Mouse (Mus musculus) fibroblast of lung, adult 2 months (primary cell): ENCODE measurements around the gene Zbtb43.

Source experiments
- DNase-seq: peaks from one replicate; pipeline ENCODE4 v3.0.0-alpha.2; 2011; ENCODE audit warnings: low read depth

Zbtb43 gene

DNA sequence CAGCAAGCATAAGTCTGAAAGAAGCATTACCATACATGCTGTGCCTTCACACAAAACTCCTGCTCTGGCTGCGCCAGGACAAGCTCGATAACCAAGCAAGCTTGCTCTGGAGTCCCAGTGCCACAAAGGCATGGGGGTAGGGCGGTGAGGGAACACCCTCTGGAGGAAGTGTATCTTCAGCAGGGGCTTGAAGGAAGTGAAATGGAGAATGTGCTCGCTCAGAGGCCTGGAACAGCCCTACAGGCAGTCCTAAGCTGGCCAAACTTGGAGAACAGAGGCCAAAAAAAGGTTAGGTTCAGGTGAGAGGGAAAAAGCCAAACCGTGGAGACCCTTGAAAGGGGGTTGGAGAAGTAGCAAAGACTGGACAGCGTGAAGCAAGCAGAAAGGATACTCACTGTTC lies 39.0 kb downstream of the Zbtb43 start:
- DNase-seq: no peak

DNA sequence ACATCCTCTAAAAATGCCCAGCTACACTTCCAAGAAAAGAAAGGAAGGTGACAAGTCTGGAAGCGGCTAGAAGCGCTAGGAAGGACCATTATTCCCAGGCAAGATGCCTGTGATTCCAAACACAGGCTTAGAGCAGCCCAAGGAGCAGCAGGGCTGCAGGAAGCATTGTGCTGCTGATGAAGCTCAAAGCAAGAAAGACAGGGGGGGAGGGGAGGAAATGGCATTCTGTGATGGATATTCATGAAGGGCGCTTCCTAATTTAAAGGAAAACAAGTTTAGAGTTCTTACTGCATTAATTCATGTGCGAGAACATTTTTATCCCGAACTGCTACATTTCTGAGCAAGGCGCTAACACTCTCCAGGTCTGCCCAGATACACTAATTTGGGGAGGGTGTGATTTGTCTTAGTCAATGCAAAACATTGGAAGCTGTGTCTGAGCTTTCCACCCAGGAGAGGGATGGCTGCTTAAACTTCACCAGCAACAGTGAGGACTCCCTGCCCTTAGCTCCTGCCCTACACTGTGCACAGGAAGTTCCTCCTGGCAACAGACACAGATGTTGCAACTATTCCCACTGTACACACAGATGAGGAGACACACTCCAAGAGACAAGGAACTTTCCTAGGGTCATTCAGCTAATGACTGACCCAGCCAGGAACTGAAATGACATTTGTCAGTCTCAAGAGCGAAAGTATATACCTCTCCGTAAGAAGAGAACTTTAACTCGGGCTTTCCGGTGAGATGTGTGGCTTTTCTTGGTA lies 41.5 kb downstream of the Zbtb43 start:
- no peak for DNase-seq

DNA sequence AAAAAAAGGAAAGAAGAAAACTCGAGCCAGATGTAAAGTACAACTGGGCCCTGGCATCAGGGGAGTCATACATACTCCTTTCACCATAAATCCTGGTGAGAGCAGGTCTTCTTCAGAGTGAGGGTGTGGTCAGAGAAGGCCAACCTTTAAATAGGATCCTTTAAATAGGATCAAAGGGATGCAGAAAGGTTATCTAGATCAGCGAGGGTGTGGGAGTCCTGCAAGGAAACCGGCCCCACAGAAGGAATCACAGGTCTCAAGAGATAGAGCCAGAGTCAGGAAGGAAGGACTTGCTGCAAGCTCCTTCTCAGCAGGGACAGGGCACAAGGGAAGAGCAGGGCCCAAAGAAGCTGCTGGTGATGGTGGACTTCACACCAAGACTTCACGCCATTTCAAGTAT lies 50.9 kb downstream of the Zbtb43 start:
- DNase-seq: no peak

DNA sequence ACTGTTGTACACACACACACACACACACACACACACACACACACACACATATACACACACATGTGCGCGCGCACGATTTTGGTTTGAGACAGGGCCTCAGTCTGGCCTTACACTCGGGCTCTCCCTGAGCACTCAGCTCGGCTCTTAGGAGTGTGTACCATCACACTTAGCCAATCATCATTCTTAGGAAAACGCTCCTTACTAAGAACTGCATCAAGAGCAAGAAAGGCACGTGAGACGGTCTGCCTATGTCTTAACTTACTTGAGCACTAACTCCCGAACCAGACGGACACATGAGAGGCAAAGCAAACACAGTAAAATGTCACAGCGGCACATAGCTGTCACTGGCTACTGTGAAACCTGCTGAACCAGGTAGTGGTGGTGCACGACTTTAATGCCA lies 54.3 kb downstream of the Zbtb43 start:
- no peak for DNase-seq

DNA sequence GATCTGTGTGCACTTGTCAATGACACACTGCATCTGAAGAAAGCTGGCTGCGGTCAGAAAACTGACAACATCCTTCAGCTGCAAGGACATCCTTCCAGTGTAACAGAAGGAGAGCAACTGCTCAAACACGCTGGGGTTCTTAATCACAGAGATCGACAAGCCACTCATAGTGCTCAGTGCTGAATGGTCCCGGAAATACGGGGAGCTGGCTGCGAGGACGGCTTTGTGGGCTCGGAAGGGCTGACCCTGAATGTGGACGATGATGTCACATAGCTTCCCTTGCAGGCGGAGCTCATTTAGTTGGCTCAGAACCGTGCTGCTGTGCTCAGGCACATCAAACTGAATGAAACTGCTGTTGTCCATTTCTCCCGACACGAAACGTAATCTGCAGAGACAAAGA lies 56.2 kb downstream of the Zbtb43 start:
- no peak for DNase-seq

DNA sequence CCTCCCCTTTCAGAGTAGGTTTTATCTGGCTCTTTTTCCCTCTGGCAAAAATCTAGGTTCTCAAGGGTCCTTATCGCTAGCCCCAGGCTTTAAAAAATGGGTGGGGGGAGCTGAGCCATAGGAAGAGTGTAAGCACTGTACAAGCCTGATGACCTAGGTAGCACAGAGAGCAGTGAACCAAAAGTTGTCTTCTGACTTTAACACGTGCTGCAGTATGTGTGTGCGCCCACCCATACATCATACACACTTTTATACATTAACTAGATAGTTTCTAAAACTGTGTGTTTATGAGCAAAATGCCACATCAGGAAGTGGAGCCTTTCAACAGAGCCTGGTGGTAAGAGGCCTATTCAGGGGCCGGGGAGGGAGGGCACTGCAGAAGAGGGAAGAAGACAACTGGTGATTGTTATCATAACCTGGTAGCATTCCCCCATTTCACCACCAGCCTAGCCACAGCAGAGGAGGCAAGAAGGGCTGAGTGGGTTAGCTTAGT lies 64.8 kb downstream of the Zbtb43 start:
- no peak for DNase-seq

DNA sequence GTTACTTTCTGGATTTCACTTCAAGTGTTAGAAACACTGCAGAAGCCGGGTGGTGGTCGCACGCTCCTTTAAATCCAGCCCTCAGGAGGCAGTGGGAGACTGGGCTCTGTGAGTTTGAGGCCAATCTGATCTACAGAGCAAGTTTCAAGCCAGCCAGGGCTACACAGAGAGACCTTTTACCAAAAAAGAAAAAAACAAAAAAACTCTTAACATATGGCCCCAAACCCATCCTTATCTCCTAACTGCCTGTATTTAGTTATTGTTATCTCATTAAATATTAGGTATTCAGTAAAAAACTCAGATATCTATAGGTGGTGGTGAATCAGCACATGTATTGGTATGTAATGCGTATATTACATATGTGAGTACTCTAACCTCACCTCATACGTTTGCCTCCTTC lies 65.7 kb downstream of the Zbtb43 start:
- DNase-seq: no peak

DNA sequence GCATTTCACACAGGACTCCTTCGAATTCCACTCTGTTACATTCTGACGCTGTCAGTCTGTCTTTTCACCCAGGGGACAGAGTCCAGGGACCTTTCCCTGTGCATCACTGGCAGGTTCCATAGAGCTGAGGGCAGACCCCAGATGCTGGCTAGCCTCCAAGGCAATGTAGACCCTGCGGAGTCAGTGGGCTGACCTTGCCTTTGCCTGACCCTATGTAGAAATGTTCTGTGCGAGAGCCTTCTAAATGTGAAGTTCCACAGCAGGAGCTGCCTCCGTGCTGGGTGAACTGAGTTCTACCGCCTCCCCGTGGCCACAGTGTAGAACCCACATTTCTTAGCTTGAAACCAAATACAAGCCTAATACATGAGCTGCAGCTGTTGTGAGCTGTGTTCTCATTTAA lies 66.1 kb downstream of the Zbtb43 start:
- DNase-seq: peak; percentile 23

DNA sequence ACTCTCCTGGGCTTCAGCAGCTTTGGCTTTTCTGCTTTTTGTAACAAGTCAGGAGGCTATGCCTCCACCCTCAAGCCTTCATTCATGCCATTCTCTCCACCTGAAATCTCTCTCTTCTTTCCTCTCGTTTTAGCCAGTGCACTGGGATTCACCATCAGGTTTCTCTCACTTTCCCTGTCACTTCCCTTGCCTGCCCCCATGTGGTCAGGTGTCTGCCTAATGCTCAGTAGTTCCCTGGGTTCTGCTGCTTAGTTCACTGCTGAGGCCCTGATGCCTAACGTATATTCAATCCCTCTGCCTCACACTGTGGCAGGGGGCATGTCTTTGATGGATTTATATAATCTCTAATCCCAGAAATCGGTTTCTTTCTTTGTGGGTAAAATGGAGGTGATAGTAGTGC lies 67.1 kb downstream of the Zbtb43 start:
- no peak for DNase-seq

DNA sequence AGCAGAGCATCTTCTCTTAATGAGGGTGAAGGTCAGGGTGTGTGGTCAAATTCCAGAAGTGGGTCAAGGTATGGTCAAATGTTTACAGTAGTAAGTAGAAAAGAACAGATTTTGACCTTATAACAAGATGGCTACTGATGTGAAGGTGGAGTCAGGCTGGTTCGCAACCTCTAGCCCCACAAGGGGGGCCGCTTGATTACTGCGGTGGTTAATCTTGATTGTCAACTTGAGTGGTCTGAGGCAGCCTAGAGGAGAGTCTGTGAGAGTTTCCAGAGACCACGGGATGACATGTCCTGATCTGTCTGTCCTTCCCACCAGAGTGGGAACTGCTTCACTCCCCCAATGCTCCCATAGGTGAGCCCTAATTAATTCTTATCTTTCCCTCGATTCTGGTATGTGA lies 67.8 kb downstream of the Zbtb43 start:
- DNase-seq: no peak
